Mouse (Mus musculus): ENCODE results near the gene Il1b.

- TF ChIP-seq GATA1 (IDR thresholded peaks at IDR 0.05; ENCODE audit: low read depth, low read length), result no peak
- TF ChIP-seq CTCF (IDR thresholded peaks at IDR 0.05 in 2 of 3, conservative IDR thresholded peaks at IDR 0.05 in 1 of 3; ENCODE audit: control insufficient read depth in 1 of 3, insufficient read depth in 1 of 3, low read depth in 2 of 3, low read length in 3 of 3, poor library complexity in 1 of 3, severe bottlenecking in 1 of 3), result no peak
- TF ChIP-seq SMC3 (IDR thresholded peaks at IDR 0.05; ENCODE audit: low read depth, low read length), result no peak
- TF ChIP-seq EP300 (IDR thresholded peaks at IDR 0.05; ENCODE audit: low read depth in 1 of 2, low read length in 2 of 2), result no peak
- no peak for TF ChIP-seq POLR2AphosphoS5 (IDR thresholded peaks at IDR 0.05; ENCODE audit: borderline replicate concordance, low read depth, low read length)
- no peak for TF ChIP-seq HCFC1 (IDR thresholded peaks at IDR 0.05; ENCODE audit: low read depth, low read length)
- no peak for TF ChIP-seq POLR2A (IDR thresholded peaks at IDR 0.05; ENCODE audit: control insufficient read depth in 1 of 2, insufficient read depth in 1 of 2, low read depth in 1 of 2, low read length in 2 of 2, poor library complexity in 1 of 2)
- no peak for TF ChIP-seq MAX (IDR thresholded peaks at IDR 0.05; ENCODE audit: low read length)
Measured at GRCm38 (mm10) chr2:129380746-129381474, 10.0 kb upstream of the Il1b start.

All from MEL (cell line).